Mouse (Mus musculus) G1E-ER4 (cell line): Measurements from ENCODE around the gene Cdh23. TPM values are rescaled to one million over a fixed set of nuclear protein-coding genes. Genes with fewer than 3 reads are reported as not detected.

Experiments
- GATA1 ChIP-seq: IDR thresholded peaks from one replicate; pipeline ENCODE4 v1.8.0; 2012; ENCODE audit warnings: low read length, inconsistent platforms
- polyA plus RNA-seq: library from polyadenylated mRNA; stranded (reverse); fragments of >175 nt; gene quantifications from 2 replicates; pipeline ENCODE4 v1.2.3, GENCODE M21; 2012

Gene Cdh23
- polyA plus RNA-seq, 1 experiment, result not detected

- no peak for TF ChIP-seq GATA1
Measured at GRCm38 (mm10) chr10:60577125-60577919, 119.0 kb downstream of the Cdh23 start.

GRCm38 (mm10) chr10:60574851-60575250 lies 121.4 kb downstream of the Cdh23 start:
- TF ChIP-seq GATA1, result no peak

GRCm38 (mm10) chr10:60571491-60571890 lies 124.8 kb downstream of the Cdh23 start:
- no peak for TF ChIP-seq GATA1

- no peak for TF ChIP-seq GATA1
Measured at GRCm38 (mm10) chr10:60566369-60567037, 129.8 kb downstream of the Cdh23 start.

GRCm38 (mm10) chr10:60564136-60564535 lies 132.2 kb downstream of the Cdh23 start:
- TF ChIP-seq GATA1, result no peak

DNA sequence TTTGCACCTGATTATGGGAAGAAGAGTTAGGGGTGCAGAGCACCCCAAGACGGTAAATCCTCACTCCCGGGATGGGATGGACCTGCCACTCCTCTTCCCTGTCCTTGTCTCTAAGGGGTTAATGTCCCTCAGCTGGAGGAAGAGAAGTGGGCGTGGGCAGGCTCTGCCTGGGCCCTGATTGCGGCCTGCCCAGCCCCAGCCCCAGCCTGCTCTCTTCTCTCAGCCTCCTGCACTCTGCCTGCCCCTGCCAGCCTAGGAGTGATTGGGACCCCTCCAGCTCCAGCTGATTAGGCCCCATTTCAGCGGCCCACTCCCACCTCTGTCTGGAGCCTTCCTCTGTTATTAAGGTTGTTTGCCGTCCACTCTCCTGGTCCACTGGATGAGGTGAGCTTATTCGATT lies 133.3 kb downstream of the Cdh23 start:
- TF ChIP-seq GATA1, result no peak

GRCm38 (mm10) chr10:60558491-60558927 lies 137.8 kb downstream of the Cdh23 start:
- no peak for TF ChIP-seq GATA1

DNA sequence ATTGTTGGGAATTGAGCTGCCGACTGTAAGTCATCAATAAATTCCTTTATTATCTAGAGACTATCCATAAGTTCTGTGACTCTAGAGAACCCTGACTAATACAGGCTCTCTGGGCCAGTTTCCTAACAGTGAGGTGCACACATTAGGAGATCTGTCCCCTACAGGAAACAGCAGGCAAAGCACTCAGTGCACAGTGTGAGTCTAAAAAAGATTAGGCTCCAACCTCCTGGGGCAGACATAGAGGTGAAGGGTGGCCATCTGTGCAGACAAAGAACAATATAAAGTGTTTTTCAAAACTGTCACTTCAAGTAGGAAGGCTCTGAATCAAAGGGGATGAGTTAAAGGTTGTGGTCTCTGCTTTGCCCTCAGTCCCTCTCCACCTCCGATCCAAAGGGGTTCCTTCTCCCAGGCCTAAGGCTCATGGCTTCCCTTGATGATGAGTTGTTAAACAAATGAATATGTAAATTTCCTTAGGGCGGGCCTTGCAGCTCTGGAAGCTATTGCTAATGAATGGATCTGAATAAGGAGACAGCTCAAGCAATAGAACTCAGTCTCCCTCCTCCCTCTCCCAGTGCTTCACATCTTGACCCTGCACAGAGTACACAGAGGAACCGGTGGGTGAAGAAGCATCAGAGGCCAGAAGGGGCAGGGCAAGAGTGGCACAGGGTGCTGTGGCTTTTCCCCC lies 143.2 kb downstream of the Cdh23 start:
- TF ChIP-seq GATA1, result no peak

- TF ChIP-seq GATA1, result no peak
Measured at GRCm38 (mm10) chr10:60539164-60539914, 157.0 kb downstream of the Cdh23 start.

- TF ChIP-seq GATA1, result no peak
Measured at GRCm38 (mm10) chr10:60536098-60536811, 160.0 kb downstream of the Cdh23 start.

- TF ChIP-seq GATA1, result no peak
Measured at GRCm38 (mm10) chr10:60532502-60532901, 163.8 kb downstream of the Cdh23 start.

- no peak for TF ChIP-seq GATA1
Measured at GRCm38 (mm10) chr10:60531349-60531748, 164.9 kb downstream of the Cdh23 start.

- TF ChIP-seq GATA1, result no peak
Measured at GRCm38 (mm10) chr10:60530633-60531032, 165.7 kb downstream of the Cdh23 start.

DNA sequence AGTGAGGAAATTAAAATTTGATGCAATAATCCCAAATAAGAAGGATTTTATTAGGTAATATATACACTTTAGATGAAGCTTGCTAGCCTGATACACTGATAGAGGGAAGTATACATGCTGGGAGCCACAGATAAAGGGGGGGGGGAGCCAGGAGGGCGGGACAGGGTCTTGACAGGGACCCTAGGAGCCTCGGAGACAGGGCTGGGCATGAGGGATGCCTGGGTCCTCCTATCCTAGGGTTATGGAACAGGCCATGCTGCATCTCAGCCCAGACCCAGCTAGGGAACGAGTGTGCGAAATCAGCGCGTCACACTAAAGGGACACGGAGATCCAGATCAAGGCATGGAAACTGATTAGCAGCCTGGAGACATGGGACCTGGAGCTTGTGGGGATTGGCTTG lies 168.3 kb downstream of the Cdh23 start:
- no peak for TF ChIP-seq GATA1

GRCm38 (mm10) chr10:60525081-60525480 lies 171.2 kb downstream of the Cdh23 start:
- no peak for TF ChIP-seq GATA1

GRCm38 (mm10) chr10:60516286-60516685 lies 180.0 kb downstream of the Cdh23 start:
- TF ChIP-seq GATA1, result no peak
